Mouse (Mus musculus) MN1 (cell line): ENCODE results near the gene Xylt2.
A peak's percentile ranks its signal among the peaks of the same experiment; 100 is the strongest.
"Not testable (repeated sequence)": the region's sequence is repeated elsewhere in the genome, so short reads cannot be mapped to it uniquely, and the experiment has no call there.

ENCODE experiments used
- DNase-seq: peaks from one replicate; pipeline ENCODE4 v3.0.0-alpha.2; 2016; ENCODE audit warnings: low spot score

Gene Xylt2

DNA sequence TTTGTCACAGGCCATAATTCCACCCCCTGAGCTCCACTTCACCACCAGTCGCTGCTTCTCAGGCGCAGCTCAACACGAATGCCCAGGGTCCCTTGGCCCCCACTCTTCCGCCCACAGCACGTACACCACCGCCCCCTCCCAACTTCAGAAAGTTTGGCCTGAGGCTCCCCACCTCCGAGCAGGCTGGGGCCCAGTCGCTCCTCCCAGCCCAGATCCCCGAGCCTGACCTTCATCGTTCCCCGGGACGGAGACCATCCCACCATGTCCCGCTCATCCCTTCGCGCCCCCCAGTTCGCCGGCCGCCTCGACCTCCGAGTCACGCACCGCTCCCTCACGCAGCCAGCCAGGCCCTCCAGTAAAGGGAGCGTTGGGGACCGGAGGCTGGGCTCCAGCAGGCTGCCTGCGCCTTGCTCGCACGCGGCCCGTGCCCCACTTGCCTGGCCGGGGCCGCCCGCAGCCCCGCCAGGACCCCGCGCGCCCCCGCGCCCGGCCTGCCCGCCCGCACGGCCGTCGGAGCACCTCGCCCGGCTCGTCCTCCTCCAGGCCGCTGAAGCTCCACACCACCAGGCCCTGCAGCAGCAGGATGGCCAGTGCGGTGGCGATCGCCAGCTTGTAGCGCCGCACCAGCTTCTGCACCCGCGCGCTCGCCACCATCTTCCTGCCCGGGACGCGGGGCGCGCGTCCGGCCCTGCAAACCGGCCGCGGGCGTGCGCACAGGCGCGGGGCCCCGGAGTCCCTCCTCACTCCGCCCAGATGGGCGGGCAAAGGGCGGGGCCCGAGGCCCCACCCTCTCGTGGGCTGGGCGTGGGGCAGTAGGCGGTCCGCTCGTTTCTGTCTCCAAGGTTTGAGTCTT lies at the start of gene Xylt2:
TSS of gene Xylt2 (minus strand) at position 762 of the 853 bp plus-strand sequence.
- DNase-seq = peak; percentile 88

DNA sequence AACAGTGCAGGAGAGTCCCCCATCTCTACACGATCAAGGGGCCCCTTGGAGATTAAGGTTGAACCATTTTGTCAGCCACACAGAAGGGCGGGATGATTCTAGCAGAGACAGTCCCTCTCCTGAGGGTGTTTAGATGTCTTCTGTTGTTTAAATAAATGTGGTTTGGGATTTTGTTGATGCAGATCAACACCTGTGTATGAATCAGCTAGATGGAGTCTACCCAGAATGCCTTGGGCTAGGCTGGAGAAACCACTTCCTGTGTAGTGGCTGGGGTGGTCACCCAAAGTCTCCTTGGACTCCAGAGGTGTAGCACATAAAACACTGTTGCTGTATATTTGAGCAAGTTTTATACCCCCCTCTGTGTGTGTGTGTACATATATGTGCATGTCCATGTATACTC lies 41.9 kb upstream of the Xylt2 start:
- no peak for DNase-seq

DNA sequence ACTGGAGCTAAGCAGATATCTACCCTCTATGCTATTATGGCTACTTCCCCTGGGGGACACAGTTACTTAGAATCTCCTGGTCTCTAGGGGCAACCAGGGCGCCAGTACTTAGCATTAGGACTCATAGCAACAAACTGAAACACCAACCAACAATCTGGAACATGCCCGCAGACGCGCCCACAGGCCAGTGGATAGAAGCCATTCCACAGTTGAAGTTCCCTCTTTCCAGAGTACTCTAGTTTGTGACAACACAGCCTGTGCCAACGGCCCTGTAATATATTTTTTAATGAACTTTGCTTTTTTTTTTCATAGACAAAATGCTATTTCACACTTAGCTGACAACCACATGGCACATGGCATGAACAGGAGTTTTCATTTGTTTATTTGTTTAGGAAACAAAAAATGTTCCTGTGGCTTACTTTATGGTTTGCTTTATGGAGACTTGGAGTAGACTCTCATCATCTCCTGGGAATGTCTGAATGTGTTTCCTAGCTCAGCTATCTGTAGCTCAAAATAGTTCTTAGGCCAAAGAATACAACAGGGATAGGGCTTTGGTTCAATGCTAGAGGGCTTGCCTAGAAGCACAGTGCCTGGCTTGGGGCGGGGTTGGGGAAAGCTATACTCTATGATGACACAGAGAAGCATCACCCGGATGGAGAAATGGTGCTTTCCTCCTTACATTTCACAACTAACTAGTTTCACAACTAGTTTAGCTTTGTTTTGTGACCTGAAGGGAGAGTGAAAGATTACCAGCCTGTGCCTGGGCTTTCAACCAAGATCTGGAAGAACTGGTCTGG lies 41.0 kb upstream of the Xylt2 start:
- DNase-seq = no peak

- no peak for DNase-seq
Observed at GRCm38 (mm10) chr11:94717239-94717638, 39.9 kb upstream of the Xylt2 start.

GRCm38 (mm10) chr11:94716754-94717153 lies 39.4 kb upstream of the Xylt2 start:
- no peak for DNase-seq

DNA sequence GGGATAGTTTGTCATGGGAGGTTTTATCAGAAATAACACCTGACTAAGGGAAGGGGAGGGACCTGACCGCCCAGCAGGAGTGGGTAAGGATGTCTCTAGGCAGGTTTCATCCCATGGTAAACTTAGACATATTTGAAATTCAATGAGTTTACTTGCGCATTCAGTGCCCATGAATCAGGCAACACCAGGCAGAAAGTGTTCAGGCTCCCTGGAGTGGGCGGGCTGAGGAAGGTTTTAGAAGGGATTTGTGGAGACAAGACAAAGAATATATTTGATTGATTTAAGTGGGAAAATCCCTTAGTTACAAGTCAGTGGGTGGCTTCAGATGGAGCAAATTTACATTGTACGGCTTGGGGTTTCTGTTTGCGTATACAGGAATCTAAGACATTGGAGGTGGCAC lies 38.3 kb upstream of the Xylt2 start:
- DNase-seq = no peak

DNA sequence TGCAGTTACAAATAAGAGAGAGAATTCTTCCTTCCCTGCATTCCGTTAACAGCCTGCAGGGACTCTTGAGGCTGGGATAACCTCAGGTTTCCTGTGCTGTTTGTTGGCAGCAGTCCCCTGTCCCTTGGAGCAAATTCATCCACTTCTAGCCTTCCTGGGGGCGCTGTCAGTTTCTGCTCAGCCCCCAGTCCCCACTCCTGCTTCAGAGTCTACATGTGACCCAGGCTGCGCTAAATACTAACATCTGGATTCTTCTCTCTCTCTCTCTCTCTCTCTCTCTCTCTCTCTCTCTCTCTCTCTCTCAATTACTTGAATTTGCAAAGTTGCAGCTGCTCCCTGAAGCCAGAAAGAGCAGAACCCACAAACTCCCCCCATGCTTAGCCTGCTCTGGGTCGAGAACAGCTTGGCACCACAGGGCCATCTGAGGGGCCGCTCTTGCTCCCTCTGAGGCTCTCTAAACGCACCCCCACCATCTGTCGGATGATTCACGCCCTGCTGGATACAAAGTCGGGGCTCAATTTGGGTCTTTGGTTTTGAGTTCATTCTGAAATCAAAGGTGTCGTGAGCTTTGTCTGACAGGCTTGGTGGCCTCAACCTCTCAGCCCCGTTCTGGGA lies 36.0 kb upstream of the Xylt2 start:
- DNase-seq = no peak

DNA sequence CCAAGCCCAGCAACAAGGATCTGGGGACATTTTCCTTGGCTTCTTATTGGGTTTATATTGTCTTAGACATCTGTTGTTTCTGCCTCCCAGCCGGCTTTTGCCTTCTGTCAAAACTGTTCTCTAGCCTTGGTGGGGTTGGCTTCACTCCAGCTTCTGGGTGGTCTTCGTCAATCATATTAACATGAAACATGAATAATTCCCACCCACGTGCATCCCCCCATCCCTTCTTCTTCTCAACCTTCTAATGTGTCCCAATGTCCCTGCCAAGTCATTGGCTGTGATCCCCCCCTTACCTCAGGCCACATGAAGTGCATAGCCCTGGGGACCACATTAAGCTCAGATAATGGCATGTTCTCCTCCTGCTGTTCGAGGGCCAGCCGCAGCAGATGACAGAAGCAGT lies 27.2 kb upstream of the Xylt2 start, which contains the start of gene Gm11541:
TSS of gene Gm11541 (minus strand) at position 28 of the 400 bp plus-strand sequence.
- no peak for DNase-seq

- no peak for DNase-seq
Observed at GRCm38 (mm10) chr11:94704020-94704419, 26.7 kb upstream of the Xylt2 start.

- no peak for DNase-seq
Observed at GRCm38 (mm10) chr11:94702216-94702610, 24.9 kb upstream of the Xylt2 start.

DNA sequence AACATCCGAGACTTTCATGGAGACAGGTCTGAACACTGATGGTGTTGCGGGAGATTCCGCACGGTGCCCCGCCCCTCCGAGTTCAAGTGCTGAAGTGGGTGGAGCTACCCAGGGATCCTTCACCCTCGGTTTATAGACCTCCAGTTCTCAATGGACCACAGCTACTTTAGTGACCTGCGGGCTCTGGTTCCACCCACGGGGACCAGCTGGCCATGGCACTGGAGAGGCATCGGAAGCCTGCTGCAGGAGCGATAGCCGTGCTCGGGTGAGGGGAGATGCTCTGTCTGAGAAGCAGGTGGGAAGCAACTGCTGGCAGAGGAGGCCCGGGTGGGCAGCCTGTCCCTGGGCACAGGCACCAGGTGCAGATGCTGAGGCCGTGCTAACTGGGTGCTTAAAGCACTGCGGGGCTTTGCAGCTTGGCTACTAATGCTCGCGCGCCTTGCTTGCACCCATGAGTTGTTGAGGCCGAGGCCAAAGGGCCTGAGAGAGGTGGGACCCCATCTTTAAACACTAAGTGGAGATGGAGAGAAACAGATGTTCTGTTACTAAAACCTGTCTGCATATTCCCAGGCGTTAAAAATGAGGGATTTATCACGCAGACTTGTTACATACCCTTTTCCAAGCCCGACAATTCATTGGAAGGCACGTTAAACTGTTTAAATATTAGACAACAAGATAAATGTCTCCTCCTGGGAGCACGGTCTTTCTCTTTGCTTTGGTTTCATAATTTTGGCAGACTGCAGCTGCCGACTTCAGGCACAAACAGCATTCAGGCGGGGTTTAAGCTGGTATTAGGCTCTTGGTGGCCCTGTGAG lies 24.3 kb upstream of the Xylt2 start:
- no peak for DNase-seq

DNA sequence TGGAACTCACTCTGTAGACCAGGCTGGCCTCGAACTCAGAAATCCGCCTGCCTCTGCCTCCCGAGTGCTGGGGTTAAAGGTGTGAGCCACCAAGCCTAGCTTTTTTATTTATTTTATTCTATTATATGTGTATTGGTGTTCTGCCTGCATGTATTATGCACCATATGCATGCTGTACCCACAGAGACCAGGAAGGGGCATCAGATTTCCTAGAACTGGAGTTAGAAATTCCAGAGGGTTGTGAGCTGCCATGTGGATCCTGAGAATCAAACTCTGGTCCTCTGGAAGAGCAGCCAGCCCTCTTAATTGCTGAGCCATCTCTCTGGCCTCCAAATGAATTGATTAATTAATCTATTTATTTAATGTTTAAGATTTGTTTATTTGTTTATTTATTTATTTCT lies 22.1 kb upstream of the Xylt2 start:
- DNase-seq = no peak

DNA sequence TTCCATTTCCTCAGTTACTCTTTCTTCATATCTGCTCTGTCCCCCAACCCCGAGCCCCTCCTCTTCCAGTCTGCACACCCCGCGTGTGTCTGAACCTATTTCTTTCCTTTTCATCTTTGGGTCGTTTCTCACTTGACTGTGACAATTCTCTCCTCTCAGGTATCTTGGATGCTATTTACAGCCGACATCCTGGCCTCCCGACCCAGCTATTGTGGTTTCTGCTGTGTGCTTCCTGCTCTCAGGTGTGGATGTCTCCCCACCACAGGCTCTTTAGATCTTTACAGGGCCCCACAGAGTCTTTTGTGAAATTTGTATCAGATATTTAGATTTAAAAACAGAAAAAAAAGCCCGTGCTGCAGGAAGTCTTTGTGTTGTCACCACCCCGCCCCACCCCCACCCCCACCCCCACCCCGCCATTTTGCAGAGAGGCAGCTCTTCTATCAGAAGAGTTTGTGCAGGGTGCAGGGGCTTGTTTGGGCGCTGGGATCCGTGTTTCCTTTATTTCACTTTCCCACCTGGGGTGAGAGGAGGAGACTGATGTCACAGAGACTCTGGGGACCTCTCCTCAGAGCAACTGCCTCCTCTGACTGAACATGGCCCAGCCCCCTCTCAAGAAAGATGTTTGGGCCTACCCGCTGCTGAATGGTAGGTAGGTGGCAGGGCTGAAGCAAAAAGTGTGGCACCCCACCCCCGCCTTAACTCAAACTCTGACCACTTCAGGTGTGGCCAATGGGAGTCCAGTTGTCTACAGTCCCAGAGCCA lies 20.6 kb upstream of the Xylt2 start:
- DNase-seq = no peak

DNA sequence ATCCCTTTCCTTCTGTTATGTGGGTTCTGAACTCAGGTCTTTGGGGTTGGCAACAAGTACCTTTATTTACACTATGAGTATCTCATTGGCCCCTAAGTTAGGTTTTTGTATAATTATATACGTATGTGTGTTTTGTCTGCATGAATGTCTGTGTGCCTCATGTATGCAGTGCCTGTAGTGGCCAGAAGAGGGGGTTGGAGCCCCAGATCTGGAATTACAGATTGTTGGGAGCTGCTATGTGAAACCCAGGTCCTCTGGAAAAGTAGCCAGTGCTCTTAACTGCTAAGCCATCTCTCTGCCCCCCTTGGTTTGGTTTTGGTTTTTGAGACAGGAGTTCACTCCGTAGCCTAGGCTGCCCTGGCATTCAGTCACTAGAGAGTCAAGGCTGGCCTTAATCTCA lies 19.8 kb upstream of the Xylt2 start:
- no peak for DNase-seq

DNA sequence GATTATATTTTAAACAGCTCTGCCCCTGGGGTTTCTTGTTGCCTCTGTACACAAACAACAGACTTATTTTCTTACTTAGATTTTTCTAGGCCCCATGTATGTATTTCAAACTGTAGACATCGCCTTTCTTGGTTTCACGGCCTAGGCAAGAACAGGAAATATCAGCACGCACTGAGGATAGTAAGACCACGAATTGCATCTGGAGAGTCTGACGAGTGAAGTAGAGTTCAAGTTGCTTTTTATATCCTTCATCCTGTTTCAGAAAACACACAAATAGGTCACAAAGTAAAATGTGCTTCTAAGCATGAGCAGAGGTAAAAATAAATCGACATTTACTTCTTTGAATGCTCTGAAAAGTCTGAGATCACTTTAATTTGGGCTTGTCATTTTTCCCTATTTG lies 18.2 kb upstream of the Xylt2 start:
- no peak for DNase-seq

DNA sequence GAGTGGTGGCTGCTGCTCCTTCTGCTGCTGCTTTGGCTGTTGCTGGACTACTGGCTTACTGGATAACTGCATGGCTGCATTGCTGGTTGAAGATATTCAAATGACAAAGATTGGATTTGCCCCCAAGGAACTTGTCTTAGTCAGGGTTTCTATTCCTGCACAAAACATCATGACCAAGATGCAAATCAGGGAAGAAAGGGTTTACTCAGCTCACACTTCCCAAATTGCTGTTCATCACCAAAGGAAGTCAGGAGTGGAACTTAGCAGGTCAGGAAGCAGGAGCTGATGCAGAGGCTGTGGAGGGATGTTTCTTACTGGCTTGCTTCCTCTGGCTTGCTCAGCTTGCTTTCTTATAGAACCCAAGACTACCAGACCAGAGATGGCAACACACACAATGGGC lies 15.2 kb upstream of the Xylt2 start:
- not testable (repeated sequence) for DNase-seq

DNA sequence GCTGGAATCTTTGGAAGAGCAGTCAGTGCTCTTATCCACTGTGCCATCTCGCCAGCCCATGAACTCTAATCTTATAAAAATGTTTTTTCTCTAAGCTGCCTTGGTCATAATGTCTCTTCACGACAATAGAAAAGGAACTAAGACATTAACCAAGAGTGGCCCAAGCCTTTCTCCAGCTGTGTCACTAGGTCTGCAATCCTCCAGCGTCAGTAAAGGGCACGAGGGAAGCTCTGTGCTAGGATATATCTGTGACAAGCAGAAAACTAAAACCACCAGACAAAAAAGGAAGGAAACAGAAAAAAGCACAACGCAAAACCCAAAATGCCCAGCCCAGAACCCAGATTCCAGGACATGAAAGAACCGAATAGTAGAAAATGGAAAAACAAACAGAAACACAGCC lies 9.9 kb upstream of the Xylt2 start:
- DNase-seq = no peak

GRCm38 (mm10) chr11:94682427-94682826 lies 5.1 kb upstream of the Xylt2 start:
- no peak for DNase-seq

GRCm38 (mm10) chr11:94681640-94682039 lies 4.3 kb upstream of the Xylt2 start:
- no peak for DNase-seq

- DNase-seq = no peak
Observed at GRCm38 (mm10) chr11:94680639-94681038, 3.3 kb upstream of the Xylt2 start.

GRCm38 (mm10) chr11:94677607-94678145 lies 361 bp upstream of the Xylt2 start:
- DNase-seq = no peak
